Mouse (Mus musculus) kidney, postnatal 36 days (tissue): ENCODE data around the gene Gm10160.
"Not testable (repeated sequence)": the region's sequence is repeated elsewhere in the genome, so short reads cannot be mapped to it uniquely, and the experiment has no call there.

Experiments used
- DNase-seq, 2 experiments: peaks; one replicate each; pipeline ENCODE4 v3.0.0; 2021 to 2022; ENCODE audit warnings: mixed read lengths in 2 of 2

Gene Gm10160

DNA sequence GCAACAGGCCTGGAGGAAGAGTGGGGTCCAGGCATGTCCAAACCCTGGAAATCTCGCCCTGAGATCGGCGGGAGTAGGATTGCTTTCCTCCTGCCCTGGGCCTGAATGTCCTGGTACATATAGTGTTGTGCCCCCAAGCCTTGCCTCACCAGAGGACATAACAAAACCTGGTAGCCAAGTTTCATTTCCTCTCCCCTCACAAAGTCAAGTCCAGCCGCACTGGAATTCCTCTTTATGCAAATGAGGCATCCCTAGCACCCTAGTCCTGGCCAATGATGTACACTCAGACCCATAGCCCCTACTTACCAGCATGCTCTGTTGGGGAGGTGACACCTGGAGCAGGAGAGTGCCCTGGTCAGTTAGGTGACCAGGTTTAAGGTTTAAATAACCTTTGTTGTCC is 627 bp upstream of the Gm10160 start:
- DNase-seq: no peak

DNA sequence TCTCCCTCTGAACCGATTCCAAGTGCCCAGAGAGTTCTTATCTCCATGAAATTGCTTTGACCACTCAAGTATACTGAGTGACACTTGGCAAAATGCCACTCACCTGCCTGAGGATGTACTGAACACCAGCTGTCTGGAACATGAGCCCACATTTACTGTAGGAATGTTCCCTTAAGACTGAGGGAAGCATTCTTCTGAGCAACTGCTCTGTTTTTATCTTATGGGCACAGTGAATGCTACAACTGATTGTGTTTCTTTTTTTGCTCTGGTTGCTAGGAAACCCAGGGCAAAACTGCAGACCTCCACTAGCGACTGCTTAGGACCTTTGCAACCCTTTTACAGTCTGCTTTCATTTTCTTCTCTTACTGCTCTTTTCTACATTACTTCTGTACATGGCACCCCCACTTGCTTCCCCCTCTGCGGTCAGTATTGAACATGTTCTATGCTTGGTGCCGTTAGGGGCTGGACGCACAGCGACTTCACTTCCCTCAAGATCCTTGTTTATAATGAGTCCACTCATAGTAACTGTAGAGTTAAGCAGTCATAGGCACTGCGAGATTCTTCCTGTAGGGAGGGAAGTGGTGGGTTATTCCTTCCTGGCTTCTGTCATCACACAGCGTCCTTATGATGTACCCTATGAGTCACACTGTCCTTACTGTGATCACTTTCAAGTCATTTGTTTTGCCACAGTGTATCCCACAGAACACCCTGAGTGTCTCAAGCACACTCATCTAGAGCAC is 856 bp downstream of the Gm10160 start:
- no peak for DNase-seq

GRCm38 (mm10) chr7:81851706-81852105 is 3.9 kb downstream of the Gm10160 start:
- peak; percentile 38 to 53 for DNase-seq

- DNase-seq: no peak
Measured at GRCm38 (mm10) chr7:81850171-81850570, 5.4 kb downstream of the Gm10160 start.

- DNase-seq: no peak
Measured at GRCm38 (mm10) chr7:81849633-81850032, 6.0 kb downstream of the Gm10160 start.

GRCm38 (mm10) chr7:81849214-81849613 is 6.4 kb downstream of the Gm10160 start:
- no peak for DNase-seq

GRCm38 (mm10) chr7:81847777-81848176 is 7.8 kb downstream of the Gm10160 start:
- DNase-seq: no peak

- DNase-seq: no peak
Measured at GRCm38 (mm10) chr7:81847010-81847409, 8.6 kb downstream of the Gm10160 start.

GRCm38 (mm10) chr7:81846008-81846407 is 9.6 kb downstream of the Gm10160 start:
- DNase-seq: no peak

- no peak for DNase-seq
Measured at GRCm38 (mm10) chr7:81845313-81845712, 10.3 kb downstream of the Gm10160 start.

DNA sequence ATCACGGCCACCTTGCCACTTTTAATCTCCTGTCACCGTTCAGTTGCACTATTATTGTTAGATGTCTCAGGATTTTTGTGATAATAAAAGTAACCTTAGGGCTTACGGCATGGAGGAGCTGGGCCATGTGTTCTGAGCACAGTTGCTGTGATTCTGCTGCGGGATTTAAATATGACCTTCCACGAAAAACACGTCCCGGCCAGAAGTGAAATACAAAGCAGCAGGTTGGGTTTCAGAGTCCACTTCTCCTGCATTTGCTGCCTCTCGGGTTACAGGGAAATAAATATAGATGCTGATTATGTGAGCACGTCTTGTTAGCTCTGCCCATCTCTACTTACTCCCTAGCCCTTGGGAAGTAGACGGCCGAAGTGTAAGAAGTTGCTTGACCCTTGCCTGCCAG is 10.8 kb downstream of the Gm10160 start:
- DNase-seq: no peak

DNA sequence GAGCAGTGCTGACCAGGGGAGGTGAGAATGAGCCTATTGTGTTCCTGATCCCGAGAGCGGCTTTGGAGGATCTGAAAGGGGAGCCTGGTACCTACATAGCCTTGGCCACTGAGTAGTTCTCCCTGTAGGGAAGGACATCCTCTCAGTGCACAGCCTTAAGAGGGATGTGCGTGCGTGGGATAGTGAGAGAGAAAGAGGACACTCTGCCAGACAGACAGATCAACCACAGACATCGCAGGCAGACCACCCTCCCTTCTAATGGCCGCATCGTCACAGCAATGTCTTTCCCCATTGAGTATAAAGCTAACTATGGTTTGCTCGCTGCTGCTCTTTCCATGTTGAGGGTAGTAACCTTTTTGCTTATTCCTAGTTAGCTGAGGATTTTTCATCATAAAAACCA is 11.7 kb downstream of the Gm10160 start:
- no peak for DNase-seq

DNA sequence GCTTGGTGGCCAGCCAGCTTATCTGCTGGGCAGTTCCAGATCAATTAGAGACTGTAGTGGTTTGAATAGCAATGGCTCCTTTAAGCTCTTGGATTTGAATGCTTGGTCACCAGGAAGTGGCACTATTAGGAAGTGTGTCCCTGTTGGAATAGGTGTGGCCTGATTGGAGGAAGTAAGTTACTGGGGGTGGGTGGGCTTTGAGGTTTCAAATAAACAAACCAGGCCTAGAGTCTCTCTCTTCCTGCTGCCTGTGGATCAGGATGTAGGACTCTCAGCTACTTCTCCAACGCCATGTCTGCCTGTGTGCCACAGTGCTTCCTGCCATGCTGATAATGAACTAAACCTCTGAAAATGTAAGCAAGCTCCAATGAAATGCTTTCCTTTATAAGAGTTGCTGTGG is 12.6 kb downstream of the Gm10160 start:
- DNase-seq: no peak

DNA sequence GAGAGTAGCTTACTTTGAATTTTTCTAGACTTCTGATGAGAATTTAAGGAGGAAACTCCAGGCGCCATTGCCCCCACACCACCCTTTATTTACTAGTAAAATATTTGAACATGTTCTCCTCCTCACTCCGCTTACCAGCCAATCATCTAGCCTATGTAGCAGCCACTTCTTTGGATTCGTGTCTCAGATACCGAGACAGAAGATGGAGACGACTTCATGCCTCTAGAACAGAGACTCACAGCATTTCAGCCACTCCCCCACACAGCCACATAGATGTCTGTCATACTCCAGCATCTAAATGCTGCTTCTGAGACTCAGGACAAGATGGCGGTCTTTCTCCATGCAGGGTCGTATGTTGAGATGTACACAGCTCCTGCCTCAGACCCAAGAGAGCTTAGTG is 13.5 kb downstream of the Gm10160 start:
- DNase-seq: no peak

GRCm38 (mm10) chr7:81841439-81841838 is 14.2 kb downstream of the Gm10160 start:
- peak; percentile 59 to 62 for DNase-seq

DNA sequence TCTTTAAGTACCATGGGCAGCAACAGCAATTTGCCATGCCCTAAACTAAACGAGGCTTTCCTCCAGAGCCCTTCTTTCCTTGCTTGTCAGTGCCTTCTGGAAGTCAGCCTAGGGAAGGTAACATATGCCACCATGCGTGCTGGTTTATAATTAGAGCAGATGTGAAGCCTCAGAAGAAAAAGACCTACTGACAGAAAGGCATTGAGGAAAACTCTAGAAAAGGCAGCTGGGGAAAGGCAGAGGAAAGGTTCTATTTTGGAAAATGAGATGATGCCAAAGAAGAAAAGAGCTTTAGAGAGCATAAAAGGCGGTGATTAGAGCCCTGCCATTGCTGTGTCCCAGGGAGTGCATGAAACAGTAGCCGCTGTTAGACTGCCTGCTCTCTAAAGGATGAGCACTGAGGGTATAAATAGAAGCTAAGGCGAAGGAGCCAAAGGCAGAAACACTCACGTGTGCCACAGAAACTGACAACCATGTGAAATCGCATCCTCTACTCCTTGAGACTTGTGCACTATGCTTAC is 14.9 kb downstream of the Gm10160 start:
- no peak for DNase-seq

GRCm38 (mm10) chr7:81839746-81840145 is 15.8 kb downstream of the Gm10160 start:
- no peak for DNase-seq

GRCm38 (mm10) chr7:81837771-81838170 is 17.8 kb downstream of the Gm10160 start:
- not testable (repeated sequence) for DNase-seq

GRCm38 (mm10) chr7:81835430-81835829 is 20.2 kb downstream of the Gm10160 start:
- no peak for DNase-seq

DNA sequence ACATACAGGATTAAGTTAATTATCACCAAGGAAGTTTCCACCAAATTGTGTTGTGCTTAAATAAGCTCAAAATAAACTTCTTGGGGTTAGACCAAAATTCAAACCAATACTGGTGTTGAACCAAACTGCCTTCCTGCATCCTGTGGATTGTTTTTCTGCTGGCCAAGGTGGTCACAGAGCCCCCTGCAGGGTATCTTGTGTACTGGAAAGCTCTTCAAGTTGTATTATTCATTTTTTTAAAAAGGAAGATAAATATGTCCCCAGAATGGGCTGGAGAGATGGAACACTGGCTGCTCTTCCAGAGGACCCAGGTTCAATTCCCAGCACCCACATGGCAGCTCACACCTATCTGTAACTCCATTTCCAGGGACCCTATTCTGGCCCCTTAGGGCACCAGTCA is 20.7 kb downstream of the Gm10160 start:
- no peak for DNase-seq

DNA sequence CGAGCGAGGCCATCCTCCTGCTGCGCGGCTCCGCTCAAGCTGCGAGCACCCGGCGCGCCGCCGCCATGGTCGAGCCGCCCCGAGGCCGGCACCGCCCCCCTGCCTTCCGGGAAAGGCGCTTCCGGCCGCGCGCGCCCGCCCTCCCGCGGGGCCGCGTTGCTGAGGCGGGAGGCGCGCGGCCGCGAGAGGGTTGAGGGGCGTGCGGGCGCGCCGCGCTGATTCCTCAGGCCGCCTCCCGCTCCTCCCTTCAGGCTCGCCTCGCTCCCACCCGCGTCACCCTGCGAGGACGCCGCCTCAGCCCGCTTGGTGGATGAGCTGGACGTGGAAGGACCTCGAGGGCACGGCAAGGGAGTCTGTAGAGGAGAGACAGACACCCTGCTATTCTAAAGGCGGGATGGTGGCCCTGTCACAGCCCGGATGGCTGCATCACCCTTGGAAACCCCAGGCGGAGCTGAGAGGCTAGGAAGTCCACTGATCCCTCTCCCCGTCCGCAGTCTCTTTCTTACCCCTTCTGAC is 26.2 kb downstream of the Gm10160 start, which contains the start of gene Btbd1:
Gene Btbd1 (minus strand): TSS at position 53 of the 516 bp plus-strand sequence.
- peak; percentile 80 to 93 for DNase-seq

- DNase-seq: peak; percentile 28 to 69
Measured at GRCm38 (mm10) chr7:81828681-81829378, 26.8 kb downstream of the Gm10160 start.

- DNase-seq: peak; percentile 30 to 49
Measured at GRCm38 (mm10) chr7:81827806-81828667, 27.6 kb downstream of the Gm10160 start.
